Mouse (Mus musculus): ENCODE measurements around the gene Htt. TPM values are rescaled to one million over a fixed set of nuclear protein-coding genes. Genes with fewer than 3 reads are reported as not detected.

Htt gene
- total RNA-seq, 1 experiment: 25.6 TPM

GRCm38 (mm10) chr5:34896697-34897453, 135.3 kb downstream of the Htt start:
- H3K9me3 ChIP-seq (ENCODE audit: control insufficient read depth, insufficient read depth, low read depth, low read length): no peaks in the 10 kb centered on the region
- in situ Hi-C loops (cut with MboI; ENCODE audit: low sequenced_read_pairs in 2 of 2, unreplicated experiment in 2 of 2): no loop called here
- H3K4me3 ChIP-seq (ENCODE audit: insufficient read depth in 1 of 2, low read depth in 1 of 2, low read length in 2 of 2, poor library complexity in 1 of 2, severe bottlenecking in 1 of 2): no peak overlapping the region
- H3K9ac ChIP-seq (ENCODE audit: insufficient read depth, low read depth, low read length, poor library complexity, severe bottlenecking): no peak overlapping the region
- peaks cover 17% of the 10 kb centered on the region for H3K36me3 ChIP-seq (ENCODE audit: control insufficient read depth, insufficient read depth, low read length, poor library complexity, severe bottlenecking)
- no peak overlapping the region for H3K27ac ChIP-seq (ENCODE audit: insufficient read depth, low read depth, low read length, poor library complexity, severe bottlenecking)
- TF ChIP-seq ZNF384 (IDR thresholded peaks at IDR 0.05; ENCODE audit: low read depth, low read length) (no peak), MAFK (IDR thresholded peaks at IDR 0.05; ENCODE audit: insufficient read depth, low read depth, low read length) (no peak), HCFC1 (IDR thresholded peaks at IDR 0.05; ENCODE audit: borderline replicate concordance, insufficient read depth, low read length) (no peak)
- H3K4me1 ChIP-seq (ENCODE audit: control insufficient read depth in 2 of 2, insufficient read depth in 2 of 2, low read length in 2 of 2, poor library complexity in 1 of 2): no peaks in the 10 kb centered on the region
- no peak for DNase-seq (ENCODE audit: low read depth, low spot score)

- no peak for DNase-seq (ENCODE audit: low read depth, low spot score)
- no peaks in the 10 kb centered on the region for H3K9me3 ChIP-seq (ENCODE audit: control insufficient read depth, insufficient read depth, low read depth, low read length)
- no peak overlapping the region for H3K27ac ChIP-seq (ENCODE audit: insufficient read depth, low read depth, low read length, poor library complexity, severe bottlenecking)
- no peak overlapping the region for H3K4me3 ChIP-seq (ENCODE audit: insufficient read depth in 1 of 2, low read depth in 1 of 2, low read length in 2 of 2, poor library complexity in 1 of 2, severe bottlenecking in 1 of 2)
- no peak for TF ChIP-seq HCFC1 (IDR thresholded peaks at IDR 0.05; ENCODE audit: borderline replicate concordance, insufficient read depth, low read length)
- TF ChIP-seq MAFK (IDR thresholded peaks at IDR 0.05; ENCODE audit: insufficient read depth, low read depth, low read length): no peak
- no peak for TF ChIP-seq ZC3H11A (IDR thresholded peaks at IDR 0.05; ENCODE audit: borderline replicate concordance, low read depth, low read length)
- TF ChIP-seq CHD2 (IDR thresholded peaks at IDR 0.05; ENCODE audit: low read depth, low read length): no peak
- TF ChIP-seq ZNF384 (IDR thresholded peaks at IDR 0.05; ENCODE audit: low read depth, low read length): no peak
- 0 out of 4 replicates have a peak, but pooled peaks cover 0 to 1% of the 10 kb centered on the region in 2 experiments for H3K4me1 ChIP-seq (ENCODE audit: control insufficient read depth in 2 of 2, insufficient read depth in 2 of 2, low read length in 2 of 2, poor library complexity in 1 of 2)
- H3K9ac ChIP-seq (ENCODE audit: insufficient read depth, low read depth, low read length, poor library complexity, severe bottlenecking): no peak overlapping the region
- peaks cover 20% of the 10 kb centered on the region for H3K36me3 ChIP-seq (ENCODE audit: control insufficient read depth, insufficient read depth, low read length, poor library complexity, severe bottlenecking)
- in situ Hi-C loops (cut with MboI; ENCODE audit: low sequenced_read_pairs in 2 of 2, unreplicated experiment in 2 of 2): no loop called here
These were observed 138.4 kb downstream of the Htt start for GRCm38 (mm10) chr5:34899787-34900469.

- no peak overlapping the region for H3K27ac ChIP-seq (ENCODE audit: insufficient read depth, low read depth, low read length, poor library complexity, severe bottlenecking)
- TF ChIP-seq ZNF384 (IDR thresholded peaks at IDR 0.05; ENCODE audit: low read depth, low read length) (no peak), CHD2 (IDR thresholded peaks at IDR 0.05; ENCODE audit: low read depth, low read length) (no peak), HCFC1 (IDR thresholded peaks at IDR 0.05; ENCODE audit: borderline replicate concordance, insufficient read depth, low read length) (no peak), MAFK (IDR thresholded peaks at IDR 0.05; ENCODE audit: insufficient read depth, low read depth, low read length) (no peak), ZC3H11A (IDR thresholded peaks at IDR 0.05; ENCODE audit: borderline replicate concordance, low read depth, low read length) (no peak)
- H3K9ac ChIP-seq (ENCODE audit: insufficient read depth, low read depth, low read length, poor library complexity, severe bottlenecking): no peak overlapping the region
- in situ Hi-C loops (cut with MboI; ENCODE audit: low sequenced_read_pairs in 2 of 2, unreplicated experiment in 2 of 2): no loop called here
- no peak for DNase-seq (ENCODE audit: low read depth, low spot score)
- H3K9me3 ChIP-seq (ENCODE audit: control insufficient read depth, insufficient read depth, low read depth, low read length): no peaks in the 10 kb centered on the region
- H3K4me3 ChIP-seq (ENCODE audit: insufficient read depth in 1 of 2, low read depth in 1 of 2, low read length in 2 of 2, poor library complexity in 1 of 2, severe bottlenecking in 1 of 2): no peak overlapping the region
- peaks cover 24% of the 10 kb centered on the region for H3K36me3 ChIP-seq (ENCODE audit: control insufficient read depth, insufficient read depth, low read length, poor library complexity, severe bottlenecking)
- H3K4me1 ChIP-seq (ENCODE audit: control insufficient read depth in 2 of 2, insufficient read depth in 2 of 2, low read length in 2 of 2, poor library complexity in 1 of 2): 0 out of 4 replicates have a peak, but pooled peaks cover 0 to 1% of the 10 kb centered on the region in 2 experiments
These were observed 140.8 kb downstream of the Htt start for GRCm38 (mm10) chr5:34902371-34902770.

- Histone ChIP-seq H3K9me3 (ENCODE audit: control insufficient read depth, insufficient read depth, low read depth, low read length) (no peaks in the 10 kb centered on the region), H3K4me3 (ENCODE audit: insufficient read depth in 1 of 2, low read depth in 1 of 2, low read length in 2 of 2, poor library complexity in 1 of 2, severe bottlenecking in 1 of 2) (no peak overlapping the region), H3K27ac (ENCODE audit: insufficient read depth, low read depth, low read length, poor library complexity, severe bottlenecking) (no peak overlapping the region), H3K4me1 (ENCODE audit: control insufficient read depth in 2 of 2, insufficient read depth in 2 of 2, low read length in 2 of 2, poor library complexity in 1 of 2) (0 out of 4 replicates have a peak, but pooled peaks cover 0 to 1% of the 10 kb centered on the region in 2 experiments), H3K9ac (ENCODE audit: insufficient read depth, low read depth, low read length, poor library complexity, severe bottlenecking) (no peak overlapping the region), H3K36me3 (ENCODE audit: control insufficient read depth, insufficient read depth, low read length, poor library complexity, severe bottlenecking) (peaks cover 26% of the 10 kb centered on the region)
- in situ Hi-C loops (cut with MboI; ENCODE audit: low sequenced_read_pairs in 2 of 2, unreplicated experiment in 2 of 2): no loop called here
- no peak for DNase-seq (ENCODE audit: low read depth, low spot score)
- TF ChIP-seq MAFK (IDR thresholded peaks at IDR 0.05; ENCODE audit: insufficient read depth, low read depth, low read length) (no peak), CHD2 (IDR thresholded peaks at IDR 0.05; ENCODE audit: low read depth, low read length) (no peak), ZC3H11A (IDR thresholded peaks at IDR 0.05; ENCODE audit: borderline replicate concordance, low read depth, low read length) (no peak), ZNF384 (IDR thresholded peaks at IDR 0.05; ENCODE audit: low read depth, low read length) (no peak), HCFC1 (IDR thresholded peaks at IDR 0.05; ENCODE audit: borderline replicate concordance, insufficient read depth, low read length) (no peak)
These were observed 141.4 kb downstream of the Htt start for GRCm38 (mm10) chr5:34902811-34903385.

All from ES-E14 (cell line).